Mouse (Mus musculus): ENCODE measurements around the gene Prune1. TPM values are rescaled to one million over a fixed set of nuclear protein-coding genes. Genes with fewer than 3 reads are reported as not detected.

The Prune1 gene
- 8.4 TPM for polyA plus RNA-seq (2017; shearing (Covaris generic))

DNA sequence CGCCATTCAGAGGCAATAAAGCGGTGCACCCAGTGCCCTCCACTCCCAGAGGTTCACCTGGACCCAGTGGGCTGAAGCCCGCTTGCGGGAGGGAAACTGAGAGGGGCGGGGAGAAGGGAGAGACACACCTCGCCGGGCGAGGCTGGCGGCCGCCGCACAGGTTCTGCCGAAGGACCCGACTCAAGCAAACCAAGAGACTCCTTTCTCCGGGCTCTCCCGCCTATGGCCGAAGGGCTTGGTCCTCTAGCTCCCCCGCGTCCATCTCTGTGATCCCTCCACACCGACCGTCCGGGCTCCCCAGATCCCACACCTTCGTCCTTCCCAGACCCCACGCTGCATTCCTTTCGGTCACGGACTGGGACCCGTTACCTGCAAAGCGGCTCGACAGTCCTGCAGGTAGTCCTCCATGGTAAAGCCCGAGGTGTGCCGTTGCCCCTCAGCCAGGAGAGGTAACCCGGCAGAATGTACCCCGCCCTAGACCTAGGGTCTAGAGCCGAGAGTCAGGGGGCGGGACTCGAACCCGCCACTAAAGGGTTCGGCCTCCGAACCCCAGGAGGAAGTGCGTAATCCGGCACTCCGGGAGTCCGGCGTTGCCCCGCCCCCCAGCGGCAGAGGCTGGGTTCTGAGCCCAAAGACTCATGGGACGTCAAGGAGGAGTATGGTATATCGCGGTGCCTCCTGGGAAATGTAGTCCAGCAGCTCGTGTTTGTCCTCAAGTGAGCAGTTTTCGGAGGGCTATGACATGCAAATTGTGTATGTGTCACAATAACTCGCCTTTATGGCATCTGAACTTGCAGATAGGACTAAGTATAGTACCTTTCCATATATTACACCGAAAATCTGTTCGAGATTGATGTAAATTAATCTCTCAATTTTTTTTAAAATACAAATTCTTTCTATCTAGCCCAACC is at the start of gene Prune1, which contains the start of gene Mindy1:
Gene Prune1 (minus strand): TSS at position 861 of the 911 bp plus-strand sequence.
Gene Mindy1 (plus strand): TSS at position 130 of the 911 bp plus-strand sequence.

DNA sequence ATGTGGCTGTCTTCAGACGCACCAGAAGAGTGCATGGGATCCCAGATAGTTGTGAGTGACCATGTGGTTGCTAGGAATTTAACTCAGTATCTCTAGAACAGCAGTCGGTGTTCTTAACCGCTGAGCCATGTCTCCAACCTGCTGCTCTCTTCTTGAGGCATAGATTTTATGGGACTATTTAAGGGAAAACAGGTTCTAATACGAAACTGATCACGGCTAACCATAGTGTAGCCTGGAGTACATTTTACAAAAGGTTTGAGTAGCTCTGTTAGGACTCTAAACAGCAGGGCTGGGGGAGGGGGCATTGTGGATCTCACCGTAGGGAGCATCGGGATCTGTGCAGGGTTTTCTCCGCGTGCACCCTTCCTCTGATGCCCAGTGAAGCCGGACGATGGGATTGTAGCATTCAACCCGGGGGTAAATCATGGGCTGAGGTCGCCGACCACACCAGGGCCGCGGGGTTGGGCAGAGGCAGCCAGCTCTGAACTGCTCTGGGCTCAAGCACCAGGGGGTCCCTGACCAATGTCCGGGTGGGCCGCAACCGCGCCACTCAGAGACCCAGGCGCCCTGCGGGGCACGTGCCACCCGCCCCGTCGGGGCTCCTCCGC is 32.7 kb upstream of the Prune1 start, which contains the start of gene Cers2:
Gene Cers2 (plus strand): TSS at position 306 of the 608 bp plus-strand sequence.

DNA sequence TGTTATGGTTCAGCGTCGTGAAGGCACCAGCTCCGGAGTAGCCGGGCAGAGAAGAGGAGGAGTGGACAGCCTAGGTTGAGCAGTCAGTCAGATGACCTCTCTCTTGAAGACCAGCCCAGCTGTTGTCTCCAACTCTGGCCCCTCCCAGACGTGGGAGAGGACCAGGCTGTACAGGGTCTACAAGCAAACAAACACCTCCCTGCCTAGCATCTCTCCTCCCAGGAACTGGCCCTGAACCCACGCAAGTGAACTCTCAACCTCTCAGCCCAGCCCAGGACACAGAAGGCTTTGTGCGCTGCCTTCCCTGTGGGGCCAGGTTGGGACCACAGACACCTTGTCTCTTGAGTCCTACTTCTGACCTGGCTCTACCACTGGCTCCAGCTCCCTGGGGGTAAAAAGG is 25.2 kb upstream of the Prune1 start, which contains the start of gene Anxa9:
Gene Anxa9 (minus strand): TSS at position 77 of the 400 bp plus-strand sequence.

GRCm38 (mm10) chr3:95250783-95251424 is 31.0 kb downstream of the Prune1 start, which contains the start of gene Bnipl:
Gene Bnipl (minus strand): TSS chr3:95251193.

GRCm38 (mm10) chr3:95241498-95241897 is 40.4 kb downstream of the Prune1 start, which contains the start of gene Gm128:
Gene Gm128 (minus strand): TSS chr3:95241598.

DNA sequence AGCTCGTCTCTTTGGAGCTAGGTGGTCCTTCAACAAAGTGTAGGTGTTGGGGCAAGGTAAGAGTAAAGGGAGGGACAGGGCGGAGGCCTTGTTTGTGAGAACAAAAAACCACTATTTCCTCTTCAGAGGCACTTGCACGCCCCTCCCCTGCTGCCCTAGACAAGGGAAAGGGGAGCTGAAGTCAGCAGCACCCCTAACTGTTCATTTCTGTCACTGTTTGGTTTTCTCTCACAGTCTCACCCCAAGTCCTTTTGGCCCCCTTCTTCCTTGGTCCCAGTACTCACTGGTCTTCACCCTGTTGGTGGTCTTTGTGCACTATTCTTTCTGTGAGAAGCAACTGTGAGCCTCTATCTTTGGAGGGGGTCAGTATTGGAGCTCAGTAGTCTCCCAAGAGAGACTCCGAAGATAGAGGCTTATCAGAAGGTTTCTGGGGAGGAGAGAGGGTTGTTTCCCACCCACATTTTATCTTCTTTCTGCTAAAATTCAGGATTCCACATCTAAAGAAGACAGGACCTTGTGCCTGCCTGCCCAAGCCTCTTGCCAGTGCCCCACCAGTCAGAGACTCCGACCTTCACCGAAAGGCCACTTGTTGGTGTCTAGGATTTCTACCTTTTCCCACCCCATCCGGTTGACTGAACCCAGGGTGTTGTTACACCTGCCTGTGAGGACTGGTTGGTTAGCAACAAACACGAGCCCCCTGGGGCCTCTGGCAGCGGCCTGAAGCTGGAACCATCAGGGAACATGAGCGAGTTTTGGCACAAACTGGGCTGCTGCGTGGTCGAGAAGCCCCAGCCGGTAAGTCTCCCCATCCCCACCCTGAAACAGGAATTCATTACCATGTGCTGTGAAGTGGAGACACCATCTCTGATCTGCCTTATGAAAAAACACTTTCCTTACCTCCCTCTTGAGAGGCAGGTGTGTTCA is 50.3 kb downstream of the Prune1 start, which contains the start of gene Mllt11:
Gene Mllt11 (minus strand): TSS at position 874 of the 924 bp plus-strand sequence.

DNA sequence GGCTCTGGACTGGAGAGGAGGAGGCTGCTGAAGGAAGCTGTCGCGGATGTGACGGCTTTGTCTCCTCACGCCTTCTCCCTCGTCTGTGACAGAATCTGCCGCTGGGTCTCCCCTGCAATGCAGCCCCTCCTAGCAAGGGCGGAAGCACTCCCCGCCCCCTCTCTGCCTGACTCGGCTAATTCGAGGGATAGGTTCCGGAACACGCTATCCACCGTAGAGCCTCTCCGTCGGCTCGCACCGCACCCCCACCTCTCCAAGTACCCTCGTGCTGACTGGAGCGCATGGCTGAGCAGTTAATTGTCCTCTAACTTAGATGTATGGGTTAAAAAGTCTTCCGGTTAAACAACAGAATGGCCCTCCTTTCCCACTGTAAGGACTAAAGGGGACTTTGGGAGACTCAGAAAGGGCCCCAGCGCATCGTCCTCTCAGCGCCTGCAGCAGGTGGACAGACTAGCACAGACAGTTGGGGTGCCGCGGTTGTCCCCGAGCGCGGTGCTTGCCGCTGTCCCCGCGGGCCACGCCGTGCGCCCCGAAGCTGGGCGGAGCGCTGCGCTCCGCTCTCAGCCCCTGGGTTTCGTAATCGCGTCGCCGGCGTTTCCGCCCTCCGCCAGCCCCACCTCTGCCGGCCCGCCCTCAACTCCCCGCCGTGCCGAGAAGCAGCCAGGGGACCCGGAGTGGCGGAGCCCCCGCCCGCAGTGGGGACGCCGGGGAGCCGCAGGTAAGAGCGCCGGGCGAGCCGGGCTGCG is 53.6 kb downstream of the Prune1 start, which contains the start of gene Cdc42se1:
Gene Cdc42se1 (plus strand): TSS at position 585 of the 746 bp plus-strand sequence.

GRCm38 (mm10) chr3:95217255-95218134 is 64.4 kb downstream of the Prune1 start, which contains the start of gene Gabpb2:
Gene Gabpb2 (minus strand): TSS chr3:95217916.

Other genes with a start within 250 kb of the Prune1 start
- 289 TPM for gene Psmd4, start 239.5 kb downstream of the Prune1 start, polyA plus RNA-seq (2017; shearing (Covaris generic))
- 31.1 TPM for gene Pip5k1a, start 175.1 kb downstream of the Prune1 start, polyA plus RNA-seq (2017; shearing (Covaris generic))
- gene Vps72, start 171.1 kb downstream of the Prune1 start, polyA plus RNA-seq (2017; shearing (Covaris generic)): 82.6 TPM
- 1.4 TPM for gene Tmod4, start 157.6 kb downstream of the Prune1 start, polyA plus RNA-seq (2017; shearing (Covaris generic))
- gene Scnm1, start 148.1 kb downstream of the Prune1 start, polyA plus RNA-seq (2017; shearing (Covaris generic)): 58.6 TPM
- gene Lysmd1, start 148.0 kb downstream of the Prune1 start, polyA plus RNA-seq (2017; shearing (Covaris generic)): 29.5 TPM
- 282 TPM for gene Tnfaip8l2, start 139.7 kb downstream of the Prune1 start, polyA plus RNA-seq (2017; shearing (Covaris generic))
- 1.2 TPM for gene Sema6c, start 121.6 kb downstream of the Prune1 start, polyA plus RNA-seq (2017; shearing (Covaris generic))
- 22.4 TPM for gene Gabpb2, start 64.2 kb downstream of the Prune1 start, polyA plus RNA-seq (2017; shearing (Covaris generic))
- 307 TPM for gene Cdc42se1, start 53.3 kb downstream of the Prune1 start, polyA plus RNA-seq (2017; shearing (Covaris generic))
- gene Mllt11, start 49.9 kb downstream of the Prune1 start, polyA plus RNA-seq (2017; shearing (Covaris generic)): 8.7 TPM
- gene Gm128, start 40.5 kb downstream of the Prune1 start, polyA plus RNA-seq (2017; shearing (Covaris generic)): 0.77 TPM
- not detected for gene Bnipl, start 30.9 kb downstream of the Prune1 start, polyA plus RNA-seq (2017; shearing (Covaris generic))
- 27.4 TPM for gene Mindy1, start 731 bp downstream of the Prune1 start, polyA plus RNA-seq (2017; shearing (Covaris generic))
- gene Anxa9, start 25.1 kb upstream of the Prune1 start, polyA plus RNA-seq (2017; shearing (Covaris generic)): 2.0 TPM
- gene Cers2, start 32.7 kb upstream of the Prune1 start, polyA plus RNA-seq (2017; shearing (Covaris generic)): 204 TPM
- gene Setdb1, start 75.1 kb upstream of the Prune1 start, polyA plus RNA-seq (2017; shearing (Covaris generic)): 20.6 TPM
- gene 4930558C23Rik, start 120.8 kb upstream of the Prune1 start, polyA plus RNA-seq (2017; shearing (Covaris generic)): not detected
- gene Arnt, start 152.3 kb upstream of the Prune1 start, polyA plus RNA-seq (2017; shearing (Covaris generic)): 57.2 TPM
- gene Ctsk, start 217.2 kb upstream of the Prune1 start, polyA plus RNA-seq (2017; shearing (Covaris generic)): not detected
- 104 TPM for gene Ctss, start 244.7 kb upstream of the Prune1 start, polyA plus RNA-seq (2017; shearing (Covaris generic))